Mouse (Mus musculus) G1E (cell line): ENCODE data around the gene Clcn2.

ENCODE experiments used
- CTCF ChIP-seq: IDR thresholded peaks from 2 replicates; pipeline ENCODE4 v1.5.1; 2012; ENCODE audit warnings: low read depth, low read length, inconsistent platforms, mixed read lengths
- GATA1 ChIP-seq: IDR thresholded peaks from 2 replicates; pipeline ENCODE4 v1.6.1; 2012; ENCODE audit warnings: borderline replicate concordance, low read length, inconsistent platforms, mixed read lengths
- GATA2 ChIP-seq: IDR thresholded peaks from 2 replicates; pipeline ENCODE4 v1.6.1; 2012; ENCODE audit warnings: low read depth, low read length, inconsistent platforms, borderline replicate concordance
- POLR2AphosphoS5 ChIP-seq: IDR thresholded peaks from 2 replicates; pipeline ENCODE4 v1.6.1; 2012; ENCODE audit warnings: low read depth, low read length, inconsistent platforms; ENCODE audit not compliant: insufficient replicate concordance
- TAL1 ChIP-seq: conservative IDR thresholded peaks from 2 replicates; pipeline ENCODE4 v1.6.1; 2012; ENCODE audit warnings: low read depth, low read length, inconsistent platforms, mixed read lengths

- TF ChIP-seq CTCF (no peak), POLR2AphosphoS5 (no peak), GATA1 (no peak), TAL1 (no peak), GATA2 (no peak)
These were observed 5.7 kb upstream of the Clcn2 start for GRCm38 (mm10) chr16:20723247-20723646.
